In genomic region chr2:6721460-6722401, GRCm38 (mm10) we compare ENCODE assay signal across 8 mouse cellular contexts.
DNase-seq lines count a peak whose midpoint lies in the region; ATAC-seq lines count a peak whose summit lies in the region.

No protein-coding gene starts in this region.

- H3K27ac ChIP-seq in brown adipose tissue, adult 24 weeks (replicated peaks; ENCODE audit: low read depth, low read length) = peak overlapping the region; percentile 72
- peak overlapping the region; percentile 93 for H3K27ac ChIP-seq in forebrain, embryonic 13.5 days
- peak overlapping the region; percentile 83 for H3K27ac ChIP-seq in hindbrain, embryonic 15.5 days (replicated peaks)
- H3K27ac ChIP-seq in limb, embryonic 12.5 days = peak overlapping the region; percentile 66
- peak overlapping the region; percentile 82 for H3K27ac ChIP-seq in midbrain, embryonic 15.5 days
- peak overlapping the region; percentile 55; the same call in 1 of the 2 replicates for H3K27ac ChIP-seq in stomach, embryonic 16.5 days (ENCODE audit: low read length)

- peaks cover 2% of the 10 kb centered on the region for H3K4me1 ChIP-seq in brown adipose tissue, adult 24 weeks (ENCODE audit: control insufficient read depth, insufficient read depth, insufficient read length, low read length)
- H3K4me1 ChIP-seq in forebrain, embryonic 13.5 days = peaks cover 52% of the 10 kb centered on the region
- H3K4me1 ChIP-seq in hindbrain, embryonic 15.5 days (replicated peaks) = peaks cover 35% of the 10 kb centered on the region
- peaks cover 27% of the 10 kb centered on the region for H3K4me1 ChIP-seq in limb, embryonic 12.5 days (replicated peaks)
- peaks cover 34% of the 10 kb centered on the region for H3K4me1 ChIP-seq in midbrain, embryonic 15.5 days
- H3K4me1 ChIP-seq in stomach, embryonic 16.5 days (ENCODE audit: control insufficient read depth, insufficient read depth, low read length) = peaks cover 8% of the 10 kb centered on the region; the same call in 1 of the 2 replicates

- H3K4me3 ChIP-seq in brown adipose tissue, adult 24 weeks (ENCODE audit: insufficient read depth, low read depth, low read length) = peak overlapping the region; percentile 46
- H3K4me3 ChIP-seq in forebrain, embryonic 13.5 days = peak overlapping the region; percentile 40
- H3K4me3 ChIP-seq in hindbrain, embryonic 15.5 days = peak overlapping the region; percentile 39
- peak overlapping the region; percentile 42 for H3K4me3 ChIP-seq in limb, embryonic 12.5 days (replicated peaks)
- peak overlapping the region; percentile 37 for H3K4me3 ChIP-seq in midbrain, embryonic 15.5 days
- H3K4me3 ChIP-seq in stomach, embryonic 16.5 days (replicated peaks; ENCODE audit: low read length) = peak overlapping the region; percentile 42

- H3K36me3 ChIP-seq in forebrain, embryonic 13.5 days (ENCODE audit: poor library complexity, severe bottlenecking) = 0 out of 2 replicates have a peak, but pooled peaks cover 4% of the 10 kb centered on the region
- peaks cover 6% of the 10 kb centered on the region; the same call in 1 of the 2 replicates for H3K36me3 ChIP-seq in hindbrain, embryonic 15.5 days
- H3K36me3 ChIP-seq in limb, embryonic 12.5 days = no peaks in the 10 kb centered on the region
- H3K36me3 ChIP-seq in midbrain, embryonic 15.5 days (replicated peaks) = no peaks in the 10 kb centered on the region
- no peaks in the 10 kb centered on the region for H3K36me3 ChIP-seq in stomach, embryonic 16.5 days (ENCODE audit: control insufficient read depth, insufficient read depth, low read length)

- H3K27me3 ChIP-seq in forebrain, embryonic 13.5 days = no peaks in the 10 kb centered on the region
- H3K27me3 ChIP-seq in hindbrain, embryonic 15.5 days = no peaks in the 10 kb centered on the region
- no peaks in the 10 kb centered on the region for H3K27me3 ChIP-seq in limb, embryonic 12.5 days
- no peaks in the 10 kb centered on the region for H3K27me3 ChIP-seq in midbrain, embryonic 15.5 days (replicated peaks)
- H3K27me3 ChIP-seq in stomach, embryonic 16.5 days (ENCODE audit: control insufficient read depth, insufficient read depth, low read length) = no peaks in the 10 kb centered on the region

- peak; percentile 47 for ATAC-seq in cerebellum, adult (ENCODE audit: insufficient number of reproducible peaks, low FRiP score, low TSS enrichment)
- peak; percentile 92 for ATAC-seq in forebrain, embryonic 13.5 days
- ATAC-seq in hindbrain, embryonic 15.5 days (ENCODE audit: low FRiP score, low read depth) = peak; percentile 76
- ATAC-seq in limb, embryonic 12.5 days (ENCODE audit: insufficient number of reproducible peaks, insufficient read depth, low FRiP score, low TSS enrichment, low read depth) = peak; percentile 75
- peak; percentile 82 for ATAC-seq in midbrain, embryonic 15.5 days (replicated peaks)
- ATAC-seq in stomach, embryonic 16.5 days (ENCODE audit: insufficient read depth, low FRiP score) = peak; percentile 79

- 4% methylated on average over 17 of the region's 17 CpGs for WGBS in forebrain, embryonic 13.5 days
- 2% methylated on average over 17 of the region's 17 CpGs for WGBS in hindbrain, embryonic 15.5 days
- WGBS in limb, embryonic 12.5 days = 4% methylated on average over 17 of the region's 17 CpGs
- WGBS in midbrain, embryonic 15.5 days = 11% methylated on average over 17 of the region's 17 CpGs
- 14% methylated on average over 17 of the region's 17 CpGs for WGBS in stomach, embryonic 16.5 days

- no peak for DNase-seq in cerebellum, postnatal 4 days (ENCODE audit: low spot score in 2 of 2)

- peak overlapping the region; percentile 83 for H3K4me2 ChIP-seq in forebrain, embryonic 13.5 days
- peak overlapping the region; percentile 67 for H3K4me2 ChIP-seq in hindbrain, embryonic 15.5 days
- H3K4me2 ChIP-seq in limb, embryonic 12.5 days = peak overlapping the region; percentile 89
- peak overlapping the region; percentile 78 for H3K4me2 ChIP-seq in midbrain, embryonic 15.5 days
- peak overlapping the region; percentile 70 for H3K4me2 ChIP-seq in stomach, embryonic 16.5 days (ENCODE audit: low read depth, low read length)

- H3K9me3 ChIP-seq in forebrain, embryonic 13.5 days (replicated peaks) = no peaks in the 10 kb centered on the region
- no peaks in the 10 kb centered on the region for H3K9me3 ChIP-seq in hindbrain, embryonic 15.5 days
- H3K9me3 ChIP-seq in limb, embryonic 12.5 days = no peaks in the 10 kb centered on the region
- no peaks in the 10 kb centered on the region for H3K9me3 ChIP-seq in midbrain, embryonic 15.5 days
- H3K9me3 ChIP-seq in stomach, embryonic 16.5 days (replicated peaks; ENCODE audit: control insufficient read depth, low read length) = no peaks in the 10 kb centered on the region

- H3K9ac ChIP-seq in forebrain, embryonic 13.5 days = peak overlapping the region; percentile 71
- H3K9ac ChIP-seq in hindbrain, embryonic 15.5 days = peak overlapping the region; percentile 46
- H3K9ac ChIP-seq in limb, embryonic 12.5 days (replicated peaks) = peak overlapping the region; percentile 56
- peak overlapping the region; percentile 51 for H3K9ac ChIP-seq in midbrain, embryonic 15.5 days
- peak overlapping the region; percentile 37 for H3K9ac ChIP-seq in stomach, embryonic 16.5 days (ENCODE audit: low read length)
